Mouse (Mus musculus): ENCODE measurements at regions not wholly inside any gene's neighbourhood (a gene's known extent, or its start where the extent isn't known, plus 50 kb on each side); places are given as distances from the start of the nearest gene placed in this dataset.

GRCm38 (mm10) chr12:66060326-66060725, 223.9 kb downstream of the Rpl10l start:
- Histone ChIP-seq H3K36me3 (ENCODE audit: control insufficient read depth in 1 of 2, insufficient read depth in 2 of 2, low read length in 2 of 2) (0 out of 4 replicates have a peak, but pooled peaks cover 0 to 2% of the 10 kb centered on the region in 2 experiments), H3K9ac (ENCODE audit: control insufficient read depth, low read depth, low read length, poor library complexity, severe bottlenecking) (no peak overlapping the region), H3K27me3 (ENCODE audit: control insufficient read depth in 1 of 2, insufficient read depth in 2 of 2, low read length in 2 of 2) (no peaks in the 10 kb centered on the region), H3K79me2 (ENCODE audit: control insufficient read depth, insufficient read depth, low read length, poor library complexity) (no peaks in the 10 kb centered on the region), H3K27ac (ENCODE audit: control insufficient read depth, low read depth, low read length) (no peak overlapping the region), H3K4me1 (ENCODE audit: control insufficient read depth in 1 of 2, insufficient read depth in 2 of 2, low read length in 2 of 2) (no peaks in the 10 kb centered on the region), H3K9me3 (replicated peaks; ENCODE audit: insufficient read depth, low read length) (no peaks in the 10 kb centered on the region), H3K4me3 (ENCODE audit: control insufficient read depth in 1 of 2, insufficient read depth in 1 of 2, low read depth in 2 of 2, low read length in 2 of 2) (no peak overlapping the region)
- TF ChIP-seq TBP (IDR thresholded peaks at IDR 0.05; ENCODE audit: low read depth, low read length): no peak
- TF ChIP-seq CTCF (IDR thresholded peaks at IDR 0.05 in 2 of 3, conservative IDR thresholded peaks at IDR 0.05 in 1 of 3; ENCODE audit: control insufficient read depth in 1 of 3, insufficient read depth in 1 of 3, low read depth in 2 of 3, low read length in 3 of 3, poor library complexity in 1 of 3, severe bottlenecking in 1 of 3): no peak
- TF ChIP-seq RAD21 (IDR thresholded peaks at IDR 0.05; ENCODE audit: low read depth, low read length): no peak
- no peak for TF ChIP-seq CHD2 (IDR thresholded peaks at IDR 0.05; ENCODE audit: low read length)
- TF ChIP-seq UBTF (IDR thresholded peaks at IDR 0.05; ENCODE audit: borderline replicate concordance, insufficient read depth, low read depth, low read length): no peak
- no peak for TF ChIP-seq ZNF384 (IDR thresholded peaks at IDR 0.05; ENCODE audit: low read depth, low read length)
- no peak for TF ChIP-seq EP300 (IDR thresholded peaks at IDR 0.05; ENCODE audit: low read depth in 1 of 2, low read length in 2 of 2)
- no peak for TF ChIP-seq ZKSCAN1 (IDR thresholded peaks at IDR 0.05; ENCODE audit: low read depth, low read length)
- TF ChIP-seq GATA1 (IDR thresholded peaks at IDR 0.05; ENCODE audit: low read depth, low read length): no peak
- TF ChIP-seq ZMIZ1 (IDR thresholded peaks at IDR 0.05; ENCODE audit: low read depth, low read length): no peak
- TF ChIP-seq E2F4 (IDR thresholded peaks at IDR 0.05; ENCODE audit: borderline replicate concordance, low read depth, low read length): no peak
- no peak for DNase-seq (ENCODE audit: low read depth, low spot score)

- no peak overlapping the region for H3K4me3 ChIP-seq (ENCODE audit: control insufficient read depth in 1 of 2, insufficient read depth in 1 of 2, low read depth in 2 of 2, low read length in 2 of 2)
- no peak for TF ChIP-seq MAZ (IDR thresholded peaks at IDR 0.05; ENCODE audit: low read depth, low read length)
- no peak for TF ChIP-seq ETS1 (IDR thresholded peaks at IDR 0.05; ENCODE audit: low read depth, low read length)
- TF ChIP-seq JUND (IDR thresholded peaks at IDR 0.05; ENCODE audit: low read depth, low read length): no peak
- TF ChIP-seq CHD1 (IDR thresholded peaks at IDR 0.05; ENCODE audit: low read depth, low read length): no peak
- TF ChIP-seq SMC3 (IDR thresholded peaks at IDR 0.05; ENCODE audit: low read depth, low read length): no peak
- no peak for TF ChIP-seq ZNF384 (IDR thresholded peaks at IDR 0.05; ENCODE audit: low read depth, low read length)
- TF ChIP-seq ZC3H11A (IDR thresholded peaks at IDR 0.05; ENCODE audit: low read depth, low read length): no peak
- no peak for TF ChIP-seq TBP (IDR thresholded peaks at IDR 0.05; ENCODE audit: low read depth, low read length)
- TF ChIP-seq RCOR1 (IDR thresholded peaks at IDR 0.05; ENCODE audit: low read depth, low read length): no peak
- no peak for TF ChIP-seq HCFC1 (IDR thresholded peaks at IDR 0.05; ENCODE audit: low read depth, low read length)
- TF ChIP-seq RAD21 (IDR thresholded peaks at IDR 0.05; ENCODE audit: low read depth, low read length): no peak
- no peak for TF ChIP-seq CTCF (IDR thresholded peaks at IDR 0.05 in 2 of 3, conservative IDR thresholded peaks at IDR 0.05 in 1 of 3; ENCODE audit: control insufficient read depth in 1 of 3, insufficient read depth in 1 of 3, low read depth in 2 of 3, low read length in 3 of 3, poor library complexity in 1 of 3, severe bottlenecking in 1 of 3)
- no peak for TF ChIP-seq GABPA (IDR thresholded peaks at IDR 0.05; ENCODE audit: low read depth, low read length)
- no peak for TF ChIP-seq MYC (IDR thresholded peaks at IDR 0.05; ENCODE audit: low read depth, low read length)
- TF ChIP-seq MAX (IDR thresholded peaks at IDR 0.05; ENCODE audit: low read length): no peak
- no peak for TF ChIP-seq ZMIZ1 (IDR thresholded peaks at IDR 0.05; ENCODE audit: low read depth, low read length)
- 0 out of 4 replicates have a peak, but pooled peaks cover 0 to 2% of the 10 kb centered on the region in 2 experiments for H3K36me3 ChIP-seq (ENCODE audit: control insufficient read depth in 1 of 2, insufficient read depth in 2 of 2, low read length in 2 of 2)
- DNase-seq (ENCODE audit: low read depth, low spot score): no peak
- no peaks in the 10 kb centered on the region for H3K27me3 ChIP-seq (ENCODE audit: control insufficient read depth in 1 of 2, insufficient read depth in 2 of 2, low read length in 2 of 2)
- no peaks in the 10 kb centered on the region for H3K9me3 ChIP-seq (replicated peaks; ENCODE audit: insufficient read depth, low read length)
- no peak overlapping the region for H3K27ac ChIP-seq (ENCODE audit: control insufficient read depth, low read depth, low read length)
- no peaks in the 10 kb centered on the region for H3K4me1 ChIP-seq (ENCODE audit: control insufficient read depth in 1 of 2, insufficient read depth in 2 of 2, low read length in 2 of 2)
- H3K79me2 ChIP-seq (ENCODE audit: control insufficient read depth, insufficient read depth, low read length, poor library complexity): no peaks in the 10 kb centered on the region
- no peak overlapping the region for H3K9ac ChIP-seq (ENCODE audit: control insufficient read depth, low read depth, low read length, poor library complexity, severe bottlenecking)
These were observed 229.0 kb downstream of the Rpl10l start for GRCm38 (mm10) chr12:66055206-66055605.

All from MEL (cell line).